Mouse (Mus musculus): ENCODE data around the gene Psmb8.
"Not testable (repeated sequence)": the region's sequence is repeated elsewhere in the genome, so short reads cannot be mapped to it uniquely, and the experiment has no call there.

Psmb8 gene

GRCm38 (mm10) chr17:34210599-34210998 lies 13.1 kb downstream of the Psmb8 start:
- peak in 1 of 2 experiments; percentile 25 for DNase-seq (ENCODE audit: low spot score in 2 of 2)

- peak in 1 of 2 experiments; percentile 54 for DNase-seq (ENCODE audit: low spot score in 2 of 2)
Observed at GRCm38 (mm10) chr17:34211746-34212365, 14.3 kb downstream of the Psmb8 start.

GRCm38 (mm10) chr17:34213936-34214335 lies 16.4 kb downstream of the Psmb8 start:
- DNase-seq (ENCODE audit: low spot score in 2 of 2), result peak in 1 of 2 experiments; percentile 55

- peak in 1 of 2 experiments; percentile 56 for DNase-seq (ENCODE audit: low spot score in 2 of 2)
Observed at GRCm38 (mm10) chr17:34215176-34215575, 17.7 kb downstream of the Psmb8 start.

GRCm38 (mm10) chr17:34217216-34217928 lies 19.9 kb downstream of the Psmb8 start:
- peak in 1 of 2 experiments; percentile 54 for DNase-seq (ENCODE audit: low spot score in 2 of 2)

GRCm38 (mm10) chr17:34217986-34218385 lies 20.5 kb downstream of the Psmb8 start:
- peak in 1 of 2 experiments; percentile 38 for DNase-seq (ENCODE audit: low spot score in 2 of 2)

- no peak for DNase-seq (ENCODE audit: low spot score in 2 of 2)
Observed at GRCm38 (mm10) chr17:34218675-34219074, 21.2 kb downstream of the Psmb8 start.

- DNase-seq (ENCODE audit: low spot score in 2 of 2), result not testable (repeated sequence)
Observed at GRCm38 (mm10) chr17:34219096-34219495, 21.6 kb downstream of the Psmb8 start.

GRCm38 (mm10) chr17:34219801-34220200 lies 22.3 kb downstream of the Psmb8 start:
- not testable (repeated sequence) for DNase-seq (ENCODE audit: low spot score in 2 of 2)

GRCm38 (mm10) chr17:34220401-34220800 lies 22.9 kb downstream of the Psmb8 start:
- not testable (repeated sequence) for DNase-seq (ENCODE audit: low spot score in 2 of 2)

- DNase-seq (ENCODE audit: low spot score in 2 of 2), result peak in 1 of 2 experiments; percentile 16
Observed at GRCm38 (mm10) chr17:34224816-34225215, 27.3 kb downstream of the Psmb8 start.

- DNase-seq (ENCODE audit: low spot score in 2 of 2), result peak in 1 of 2 experiments; percentile 54
Observed at GRCm38 (mm10) chr17:34225426-34225825, 27.9 kb downstream of the Psmb8 start.

- DNase-seq (ENCODE audit: low spot score in 2 of 2), result peak in 1 of 2 experiments; percentile 73
Observed at GRCm38 (mm10) chr17:34225911-34226310, 28.4 kb downstream of the Psmb8 start.

- DNase-seq (ENCODE audit: low spot score in 2 of 2), result peak; percentile 44 to 56
Observed at GRCm38 (mm10) chr17:34230971-34231370, 33.5 kb downstream of the Psmb8 start.

GRCm38 (mm10) chr17:34232021-34232420 lies 34.5 kb downstream of the Psmb8 start:
- peak in 1 of 2 experiments; percentile 44 for DNase-seq (ENCODE audit: low spot score in 2 of 2)

GRCm38 (mm10) chr17:34234926-34235325 lies 37.4 kb downstream of the Psmb8 start:
- DNase-seq (ENCODE audit: low spot score in 2 of 2), result peak; percentile 36 to 78

- DNase-seq (ENCODE audit: low spot score in 2 of 2), result peak in 1 of 2 experiments; percentile 59
Observed at GRCm38 (mm10) chr17:34236691-34237090, 39.2 kb downstream of the Psmb8 start.

- peak in 1 of 2 experiments; percentile 20 for DNase-seq (ENCODE audit: low spot score in 2 of 2)
Observed at GRCm38 (mm10) chr17:34237741-34238140, 40.2 kb downstream of the Psmb8 start.

GRCm38 (mm10) chr17:34238706-34239105 lies 41.2 kb downstream of the Psmb8 start, which contains the start of gene H2-Ob:
TSS of gene H2-Ob (plus strand) at chr17:34238903.
- DNase-seq (ENCODE audit: low spot score in 2 of 2), result peak in 1 of 2 experiments; percentile 52

GRCm38 (mm10) chr17:34239601-34240041 lies 42.1 kb downstream of the Psmb8 start:
- no peak for DNase-seq (ENCODE audit: low spot score in 2 of 2)

GRCm38 (mm10) chr17:34240366-34240765 lies 42.8 kb downstream of the Psmb8 start:
- DNase-seq (ENCODE audit: low spot score in 2 of 2), result peak in 1 of 2 experiments; percentile 17

GRCm38 (mm10) chr17:34240916-34241315 lies 43.4 kb downstream of the Psmb8 start:
- peak in 1 of 2 experiments; percentile 33 for DNase-seq (ENCODE audit: low spot score in 2 of 2)

GRCm38 (mm10) chr17:34244656-34245055 lies 47.1 kb downstream of the Psmb8 start:
- peak in 1 of 2 experiments; percentile 40 for DNase-seq (ENCODE audit: low spot score in 2 of 2)
